Mouse (Mus musculus) ES-Bruce4 (cell line): ENCODE results near the gene Pde4d.

ENCODE experiments used
- CTCF ChIP-seq: IDR thresholded peaks from one replicate; pipeline ENCODE4 v1.8.1; 2011; ENCODE audit warnings: low read depth, low read length
- EP300 ChIP-seq: IDR thresholded peaks from 2 replicates; pipeline ENCODE4 v1.6.1; 2011; ENCODE audit warnings: low read depth, low read length; ENCODE audit not compliant: insufficient read depth
- POLR2A ChIP-seq: IDR thresholded peaks from one replicate; pipeline ENCODE4 v1.8.1; 2011; ENCODE audit warnings: low read length; ENCODE audit not compliant: insufficient read depth

DNA sequence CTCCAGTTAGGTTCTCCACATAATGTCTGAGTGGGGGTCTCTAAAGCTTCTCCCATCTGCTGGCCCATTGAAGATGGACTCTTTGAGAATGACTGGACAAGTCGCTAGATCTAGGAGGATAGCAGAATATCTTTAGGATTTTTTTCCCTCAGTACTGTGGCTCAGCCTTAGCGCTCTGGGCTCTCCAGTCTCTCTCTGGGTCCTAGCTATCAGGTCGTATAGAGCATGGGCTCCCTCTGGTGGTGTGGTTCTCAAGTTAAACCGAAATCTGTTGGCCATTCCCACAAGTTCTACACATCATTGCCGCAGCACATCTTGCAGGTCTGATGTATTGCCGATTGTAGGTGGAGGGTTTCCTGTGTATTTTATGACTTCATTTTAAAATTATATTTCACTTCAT is 1098.0 kb downstream of the Pde4d start:
- TF ChIP-seq CTCF (peak; percentile 67), POLR2A (no peak), EP300 (no peak)
